Mouse (Mus musculus) myocyte (in vitro differentiated cells): Measurements from ENCODE around the gene Nsf.

Source experiments
- CEBPB ChIP-seq: IDR thresholded peaks from 2 replicates; pipeline ENCODE4 v1.6.1; 2011; ENCODE audit warnings: mild to moderate bottlenecking, moderate library complexity; ENCODE audit not compliant: poor library complexity, insufficient read depth, severe bottlenecking
- E2F4 ChIP-seq: IDR thresholded peaks from one replicate; pipeline ENCODE4 v1.6.1; 2011; ENCODE audit warnings: mild to moderate bottlenecking, control low read depth, moderate library complexity; ENCODE audit not compliant: insufficient read depth
- MAX ChIP-seq: IDR thresholded peaks from one replicate; pipeline ENCODE4 v1.6.1; 2011; ENCODE audit warnings: low read depth, mild to moderate bottlenecking, control low read depth
- MYOG ChIP-seq, 3 experiments: IDR thresholded peaks; one replicate each; pipeline ENCODE4 v1.6.1; 2011; ENCODE audit warnings: control low read depth in 2 of 3, low read depth in 2 of 3, mild to moderate bottlenecking in 2 of 3; ENCODE audit not compliant: insufficient read length in 2 of 3, control insufficient read depth in 1 of 3, insufficient read depth in 1 of 3
- POLR2A ChIP-seq: IDR thresholded peaks from one replicate; pipeline ENCODE4 v1.6.1; 2011; ENCODE audit warnings: low read depth, mild to moderate bottlenecking, control low read depth, moderate library complexity; ENCODE audit not compliant: insufficient read length
- TCF12 ChIP-seq: IDR thresholded peaks from one replicate; pipeline ENCODE4 v1.6.1; 2011; ENCODE audit warnings: mild to moderate bottlenecking, control low read depth; ENCODE audit not compliant: poor library complexity, insufficient read depth, severe bottlenecking

GRCm38 (mm10) chr11:103852590-103853283 is 101.1 kb downstream of the Nsf start:
- TF ChIP-seq POLR2A (no peak), MAX (no peak), E2F4 (no peak), MYOG (IDR thresholded peaks at IDR 0.05; ENCODE audit: control insufficient read depth in 1 of 3, insufficient read depth in 1 of 3, insufficient read length in 2 of 3, low read depth in 2 of 3) (no peak), TCF12 (no peak), CEBPB (no peak)
